Mouse (Mus musculus): ENCODE measurements around the gene Gm4836.
"Not testable (repeated sequence)": the region's sequence is repeated elsewhere in the genome, so short reads cannot be mapped to it uniquely, and the experiment has no call there.

Gm4836 gene

DNA sequence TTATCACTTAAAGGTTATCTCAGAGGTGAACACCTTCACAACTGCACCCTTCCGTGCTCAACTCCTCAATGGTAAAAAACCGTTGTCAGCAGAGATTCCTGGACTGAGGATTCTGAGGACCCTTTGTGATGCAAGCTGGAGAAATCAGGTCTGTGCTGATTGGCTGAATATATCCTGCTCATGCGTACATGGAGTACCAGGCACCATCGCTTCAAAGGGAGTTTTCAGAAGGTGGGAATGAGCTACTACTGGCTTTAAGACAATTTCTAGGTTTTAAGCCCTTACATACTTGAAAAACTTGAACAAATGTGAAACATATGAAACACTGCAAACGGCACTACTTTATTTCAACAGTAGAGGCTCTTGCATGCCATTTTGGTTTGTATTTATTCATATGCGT, at the start of gene Gm4836:
Gene Gm4836 (minus strand): TSS at position 101 of the 400 bp plus-strand sequence.
- DNase-seq = not testable (repeated sequence)

Data from embryo, embryonic 11 days (tissue).